Mouse (Mus musculus) G1E (cell line): ENCODE measurements around the gene Gm49369. TPM values are rescaled to one million over a fixed set of nuclear protein-coding genes. Genes with fewer than 3 reads are reported as not detected.

Experiments used
- ATAC-seq: 2 replicates; pipeline ENCODE4 v1.8.0; 2016; ENCODE audit warnings: mild to moderate bottlenecking; ENCODE audit not compliant: insufficient number of reproducible peaks, poor library complexity, low FRiP score, severe bottlenecking; ENCODE audit errors: extremely low read depth
- DNase-seq: peaks from one replicate; pipeline ENCODE4 v3.0.0; 2012; ENCODE audit warnings: low spot score
- H3K27me3 ChIP-seq: 2 replicates; pipeline ENCODE4 v1.6.1; 2012; ENCODE audit warnings: mild to moderate bottlenecking, low read length, inconsistent platforms; ENCODE audit not compliant: insufficient read depth
- H3K36me3 ChIP-seq: replicated peaks from 2 replicates; pipeline ENCODE3; 2012; ENCODE audit warnings: mild to moderate bottlenecking, inconsistent platforms
- H3K4me1 ChIP-seq: 2 replicates; pipeline ENCODE4 v1.6.1; 2012; ENCODE audit warnings: low read depth, low read length, inconsistent platforms, mixed read lengths; ENCODE audit not compliant: insufficient read depth
- H3K4me3 ChIP-seq: 2 replicates; pipeline ENCODE4 v1.5.1; 2012; ENCODE audit warnings: low read depth, mild to moderate bottlenecking, inconsistent platforms, low read length, moderate library complexity, mixed read lengths
- H3K9me3 ChIP-seq: replicated peaks from 2 replicates; pipeline ENCODE4 v1.6.1; 2012; ENCODE audit warnings: inconsistent platforms
- CTCF ChIP-seq: IDR thresholded peaks from 2 replicates; pipeline ENCODE4 v1.5.1; 2012; ENCODE audit warnings: low read depth, low read length, inconsistent platforms, mixed read lengths
- GATA1 ChIP-seq: IDR thresholded peaks from 2 replicates; pipeline ENCODE4 v1.6.1; 2012; ENCODE audit warnings: borderline replicate concordance, low read length, inconsistent platforms, mixed read lengths
- GATA2 ChIP-seq: IDR thresholded peaks from 2 replicates; pipeline ENCODE4 v1.6.1; 2012; ENCODE audit warnings: low read depth, low read length, inconsistent platforms, borderline replicate concordance
- POLR2AphosphoS5 ChIP-seq: IDR thresholded peaks from 2 replicates; pipeline ENCODE4 v1.6.1; 2012; ENCODE audit warnings: low read depth, low read length, inconsistent platforms; ENCODE audit not compliant: insufficient replicate concordance
- TAL1 ChIP-seq: conservative IDR thresholded peaks from 2 replicates; pipeline ENCODE4 v1.6.1; 2012; ENCODE audit warnings: low read depth, low read length, inconsistent platforms, mixed read lengths
- polyA plus RNA-seq: library from polyadenylated mRNA; stranded (reverse); fragments of >175 nt; gene quantifications from 2 replicates; pipeline ENCODE4 v1.2.3, GENCODE M21; 2012
- total RNA-seq, 2 experiments: library from RNA; stranded (forward) in 1 of 2; stranded (reverse) in 1 of 2; fragments of 200-1000 nt in 1 of 2; fragments of >200 nt in 1 of 2; fragmentation: Nextera tagmentation in 1 of 2; gene quantifications; 2 replicates each; pipeline ENCODE4 v1.2.3; 2014 to 2017

Gene Gm49369
- total and polyA plus RNA-seq, 3 experiments, result 43.6 to 246 TPM; not detected in 1

- peaks cover 59% of the 10 kb centered on the region for H3K27me3 ChIP-seq
Measured at GRCm38 (mm10) chr7:142370937-142371336, 11.5 kb downstream of the Gm49369 start.

GRCm38 (mm10) chr7:142369820-142370219 is 12.6 kb downstream of the Gm49369 start:
- no peaks in the 10 kb centered on the region; the same call in 1 of the 2 replicates for H3K9me3 ChIP-seq
- TF ChIP-seq GATA1 (no peak), POLR2AphosphoS5 (no peak), GATA2 (no peak), TAL1 (no peak), CTCF (no peak)
- no peak for DNase-seq
- H3K36me3 ChIP-seq, result peaks cover 10% of the 10 kb centered on the region
- H3K4me3 ChIP-seq, result no peak overlapping the region
- no peak for ATAC-seq
- peaks cover 48% of the 10 kb centered on the region for H3K4me1 ChIP-seq
- peaks cover 59% of the 10 kb centered on the region for H3K27me3 ChIP-seq

More at GRCm38 (mm10) chr7:142370937-142371336, 11.5 kb downstream of the Gm49369 start:
- no peak for TF ChIP-seq TAL1
- no peak for TF ChIP-seq GATA2
- TF ChIP-seq GATA1, result no peak
- TF ChIP-seq CTCF, result no peak
- TF ChIP-seq POLR2AphosphoS5, result no peak
- H3K4me3 ChIP-seq, result no peak overlapping the region
- peaks cover 55% of the 10 kb centered on the region for H3K4me1 ChIP-seq
- no peak for ATAC-seq
- H3K36me3 ChIP-seq, result peaks cover 21% of the 10 kb centered on the region
- H3K9me3 ChIP-seq, result no peaks in the 10 kb centered on the region; the same call in 1 of the 2 replicates
- DNase-seq, result no peak

DNA sequence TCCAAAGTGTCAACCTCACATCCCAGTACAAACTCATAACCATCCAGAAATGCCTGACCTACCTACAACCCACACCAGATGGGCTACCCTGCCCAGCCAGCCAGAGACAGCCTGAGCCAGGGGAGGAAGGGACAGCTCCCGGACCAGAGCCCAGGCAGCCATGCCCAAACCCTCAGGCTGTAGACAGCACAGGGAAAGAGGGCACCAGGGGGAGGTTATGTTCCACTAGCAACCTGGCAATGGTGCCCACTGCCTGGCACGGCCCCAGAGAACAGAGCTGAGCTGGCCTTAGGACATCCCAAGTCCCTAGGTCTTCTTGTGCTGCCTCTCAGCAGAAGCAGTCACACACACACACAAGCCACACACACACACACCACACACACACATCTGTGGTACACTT is 13.6 kb downstream of the Gm49369 start:
- H3K27me3 ChIP-seq, result peaks cover 59% of the 10 kb centered on the region
- H3K9me3 ChIP-seq, result no peaks in the 10 kb centered on the region; the same call in 1 of the 2 replicates
- H3K4me1 ChIP-seq, result peaks cover 40% of the 10 kb centered on the region
- TF ChIP-seq TAL1 (no peak), POLR2AphosphoS5 (no peak), CTCF (no peak), GATA2 (no peak), GATA1 (no peak)
- H3K36me3 ChIP-seq, result peaks cover under 1% of the 10 kb centered on the region
- ATAC-seq (no peak), DNase-seq (no peak)
- no peak overlapping the region for H3K4me3 ChIP-seq

- no peak overlapping the region for H3K4me3 ChIP-seq
- ATAC-seq, result no peak
- H3K27me3 ChIP-seq, result peaks cover 24% of the 10 kb centered on the region
- no peak for DNase-seq
- no peaks in the 10 kb centered on the region for H3K36me3 ChIP-seq
- H3K4me1 ChIP-seq, result peaks cover 33% of the 10 kb centered on the region
- H3K9me3 ChIP-seq, result no peaks in the 10 kb centered on the region; the same call in 1 of the 2 replicates
- TF ChIP-seq POLR2AphosphoS5 (no peak), GATA1 (no peak), TAL1 (no peak), GATA2 (no peak), CTCF (no peak)
Measured at GRCm38 (mm10) chr7:142363107-142363506, 19.4 kb downstream of the Gm49369 start.

GRCm38 (mm10) chr7:142360743-142361142 is 21.7 kb downstream of the Gm49369 start:
- Histone ChIP-seq H3K27me3 (peaks cover 10% of the 10 kb centered on the region), H3K4me3 (no peak overlapping the region), H3K36me3 (no peaks in the 10 kb centered on the region), H3K9me3 (no peaks in the 10 kb centered on the region), H3K4me1 (peaks cover 53% of the 10 kb centered on the region)
- no peak for ATAC-seq
- no peak for TF ChIP-seq GATA2
- TF ChIP-seq POLR2AphosphoS5, result no peak
- TF ChIP-seq TAL1, result no peak
- TF ChIP-seq GATA1, result no peak
- TF ChIP-seq CTCF, result no peak
- DNase-seq, result no peak

- DNase-seq, result no peak
- Histone ChIP-seq H3K36me3 (no peaks in the 10 kb centered on the region), H3K27me3 (peaks cover 10% of the 10 kb centered on the region), H3K9me3 (no peaks in the 10 kb centered on the region), H3K4me1 (peaks cover 67% of the 10 kb centered on the region), H3K4me3 (no peak overlapping the region)
- no peak for ATAC-seq
- TF ChIP-seq TAL1 (no peak), GATA2 (no peak), GATA1 (no peak), POLR2AphosphoS5 (no peak), CTCF (no peak)
Measured at GRCm38 (mm10) chr7:142359129-142359528, 23.3 kb downstream of the Gm49369 start.
